Mouse (Mus musculus): ENCODE data around the gene Zfp318. TPM values are rescaled to one million over a fixed set of nuclear protein-coding genes. Genes with fewer than 3 reads are reported as not detected.

Gene Zfp318
- 21.7 and 26.2 TPM in 2 replicates for polyA plus RNA-seq (2012; ENCODE audit: insufficient read depth, insufficient read length, missing spikeins)

- H3K27ac ChIP-seq (ENCODE audit: insufficient read depth, low read depth, low read length): peak within 1 kb of the TSS; percentile 67
- peaks cover 15% of the 10 kb centered on the region for H3K4me1 ChIP-seq (ENCODE audit: control insufficient read depth, insufficient read depth, low read length)
- TF ChIP-seq POLR2A (IDR thresholded peaks at IDR 0.05; ENCODE audit: borderline replicate concordance, low read depth, low read length) (no peak; the same call in 1 of the 2 replicates), CTCF (IDR thresholded peaks at IDR 0.05; ENCODE audit: low read depth, low read length) (no peak)
- H3K4me3 ChIP-seq (ENCODE audit: insufficient read depth, low read length): peak within 1 kb of the TSS; percentile 91
Measured at GRCm38 (mm10) chr17:46383294-46384060, at the start of gene Zfp318. TSS of gene Zfp318 (plus strand) at chr17:46383731.

GRCm38 (mm10) chr17:46336475-46336874 is 47.1 kb upstream of the Zfp318 start:
- Histone ChIP-seq H3K27ac (ENCODE audit: insufficient read depth, low read depth, low read length) (no peak overlapping the region), H3K4me3 (ENCODE audit: insufficient read depth, low read length) (no peak overlapping the region), H3K4me1 (ENCODE audit: control insufficient read depth, insufficient read depth, low read length) (peaks cover 11% of the 10 kb centered on the region)
- no peak for TF ChIP-seq POLR2A (IDR thresholded peaks at IDR 0.05; ENCODE audit: borderline replicate concordance, low read depth, low read length)
- TF ChIP-seq CTCF (IDR thresholded peaks at IDR 0.05; ENCODE audit: low read depth, low read length): no peak; the same call in 1 of the 2 replicates

GRCm38 (mm10) chr17:46341208-46341607 is 42.3 kb upstream of the Zfp318 start:
- Histone ChIP-seq H3K27ac (ENCODE audit: insufficient read depth, low read depth, low read length) (peak overlapping the region; percentile 84), H3K4me1 (ENCODE audit: control insufficient read depth, insufficient read depth, low read length) (peaks cover 22% of the 10 kb centered on the region), H3K4me3 (ENCODE audit: insufficient read depth, low read length) (no peak overlapping the region)
- TF ChIP-seq CTCF (IDR thresholded peaks at IDR 0.05; ENCODE audit: low read depth, low read length) (no peak), POLR2A (IDR thresholded peaks at IDR 0.05; ENCODE audit: borderline replicate concordance, low read depth, low read length) (no peak)

GRCm38 (mm10) chr17:46351026-46351700 is 32.4 kb upstream of the Zfp318 start:
- H3K27ac ChIP-seq (ENCODE audit: insufficient read depth, low read depth, low read length): no peak overlapping the region

GRCm38 (mm10) chr17:46371783-46372182 is 11.7 kb upstream of the Zfp318 start:
- Histone ChIP-seq H3K27ac (ENCODE audit: insufficient read depth, low read depth, low read length) (no peak overlapping the region), H3K4me3 (ENCODE audit: insufficient read depth, low read length) (no peak overlapping the region), H3K4me1 (ENCODE audit: control insufficient read depth, insufficient read depth, low read length) (no peaks in the 10 kb centered on the region)
- TF ChIP-seq POLR2A (IDR thresholded peaks at IDR 0.05; ENCODE audit: borderline replicate concordance, low read depth, low read length) (no peak), CTCF (IDR thresholded peaks at IDR 0.05; ENCODE audit: low read depth, low read length) (peak; percentile 19; the same call in 1 of the 2 replicates)

More at GRCm38 (mm10) chr17:46351026-46351700, 32.4 kb upstream of the Zfp318 start:
- TF ChIP-seq POLR2A (IDR thresholded peaks at IDR 0.05; ENCODE audit: borderline replicate concordance, low read depth, low read length): no peak
- TF ChIP-seq CTCF (IDR thresholded peaks at IDR 0.05; ENCODE audit: low read depth, low read length): no peak
- Histone ChIP-seq H3K4me3 (ENCODE audit: insufficient read depth, low read length) (no peak overlapping the region), H3K4me1 (ENCODE audit: control insufficient read depth, insufficient read depth, low read length) (no peaks in the 10 kb centered on the region)

GRCm38 (mm10) chr17:46378564-46378963 is 5.0 kb upstream of the Zfp318 start:
- Histone ChIP-seq H3K4me1 (ENCODE audit: control insufficient read depth, insufficient read depth, low read length) (peaks cover 3% of the 10 kb centered on the region; the same call in 1 of the 2 replicates), H3K4me3 (ENCODE audit: insufficient read depth, low read length) (no peak overlapping the region), H3K27ac (ENCODE audit: insufficient read depth, low read depth, low read length) (no peak overlapping the region)
- no peak for TF ChIP-seq CTCF (IDR thresholded peaks at IDR 0.05; ENCODE audit: low read depth, low read length)
- TF ChIP-seq POLR2A (IDR thresholded peaks at IDR 0.05; ENCODE audit: borderline replicate concordance, low read depth, low read length): no peak

- Histone ChIP-seq H3K4me3 (ENCODE audit: insufficient read depth, low read length) (peak overlapping the region; percentile 91), H3K27ac (ENCODE audit: insufficient read depth, low read depth, low read length) (peak overlapping the region; percentile 67; the same call in 1 of the 2 replicates), H3K4me1 (ENCODE audit: control insufficient read depth, insufficient read depth, low read length) (peaks cover 18% of the 10 kb centered on the region)
- TF ChIP-seq POLR2A (IDR thresholded peaks at IDR 0.05; ENCODE audit: borderline replicate concordance, low read depth, low read length) (no peak), CTCF (IDR thresholded peaks at IDR 0.05; ENCODE audit: low read depth, low read length) (no peak)
Measured at GRCm38 (mm10) chr17:46384061-46384801, 700 bp downstream of the Zfp318 start.

GRCm38 (mm10) chr17:46388200-46388599 is 4.7 kb downstream of the Zfp318 start:
- H3K27ac ChIP-seq (ENCODE audit: insufficient read depth, low read depth, low read length): no peak overlapping the region
- H3K4me1 ChIP-seq (ENCODE audit: control insufficient read depth, insufficient read depth, low read length): peaks cover 15% of the 10 kb centered on the region
- no peak overlapping the region for H3K4me3 ChIP-seq (ENCODE audit: insufficient read depth, low read length)
- no peak for TF ChIP-seq CTCF (IDR thresholded peaks at IDR 0.05; ENCODE audit: low read depth, low read length)
- TF ChIP-seq POLR2A (IDR thresholded peaks at IDR 0.05; ENCODE audit: borderline replicate concordance, low read depth, low read length): no peak

- Histone ChIP-seq H3K4me1 (ENCODE audit: control insufficient read depth, insufficient read depth, low read length) (peaks cover 11% of the 10 kb centered on the region), H3K4me3 (ENCODE audit: insufficient read depth, low read length) (no peak overlapping the region), H3K27ac (ENCODE audit: insufficient read depth, low read depth, low read length) (no peak overlapping the region)
- 0 out of 2 replicates have a peak, but pooled peaks have one; percentile 36 for TF ChIP-seq CTCF (IDR thresholded peaks at IDR 0.05; ENCODE audit: low read depth, low read length)
- no peak for TF ChIP-seq POLR2A (IDR thresholded peaks at IDR 0.05; ENCODE audit: borderline replicate concordance, low read depth, low read length)
Measured at GRCm38 (mm10) chr17:46393012-46393411, 9.5 kb downstream of the Zfp318 start.

Measured in bone marrow macrophage, adult 2 months (primary cell).